Mouse (Mus musculus): Measurements from ENCODE around the gene Zfp180.

- TF ChIP-seq MAFK (IDR thresholded peaks at IDR 0.05; ENCODE audit: insufficient read depth, low read depth, low read length): no peak
- no peak for TF ChIP-seq ZNF384 (IDR thresholded peaks at IDR 0.05; ENCODE audit: low read depth, low read length)
- TF ChIP-seq ZC3H11A (IDR thresholded peaks at IDR 0.05; ENCODE audit: borderline replicate concordance, low read depth, low read length): no peak
These were observed 30.0 kb downstream of the Zfp180 start for GRCm38 (mm10) chr7:24111772-24112155.
